24 mouse cellular contexts compared by ENCODE assay signal in genomic region chr7:27900601-27901000, GRCm38 (mm10).
"Had no signal": no experiment of that assay in that cellular context is flagged by ENCODE, and none has a peak within 500 bp of the region (broad histone marks: within the 10 kb centered on the region; RNA-seq: fewer than 3 reads in every experiment).

No protein-coding gene starts in this region.

- H3K4me2 ChIP-seq: heart, embryonic 11.5 days; heart, embryonic 13.5 days; heart, embryonic 15.5 days; hindbrain, embryonic 13.5 days; hindbrain, embryonic 15.5 days; limb, embryonic 13.5 days; limb, embryonic 15.5 days; liver, embryonic 11.5 days; liver, embryonic 13.5 days; liver, embryonic 15.5 days had no signal

- ATAC-seq: forebrain, postnatal 0 days; hindbrain, postnatal 0 days had no signal

- H3K9ac ChIP-seq: forebrain, postnatal 0 days; heart, embryonic 13.5 days; heart, embryonic 15.5 days; hindbrain, embryonic 13.5 days; hindbrain, embryonic 15.5 days; limb, embryonic 13.5 days; limb, embryonic 15.5 days; liver, embryonic 13.5 days; liver, embryonic 15.5 days had no signal

- H3K4me3 ChIP-seq: heart, adult 2 months; heart, embryonic 13.5 days; heart, embryonic 15.5 days; hindbrain, embryonic 13.5 days; hindbrain, embryonic 15.5 days; limb, embryonic 13.5 days; limb, embryonic 15.5 days; liver, embryonic 13.5 days; liver, embryonic 15.5 days had no signal

- H3K36me3 ChIP-seq: heart, embryonic 15.5 days; limb, embryonic 13.5 days; limb, embryonic 15.5 days; liver, embryonic 13.5 days; liver, embryonic 15.5 days had no signal

- H3K27ac ChIP-seq: heart, adult 2 months; heart, embryonic 13.5 days; heart, embryonic 15.5 days; hindbrain, embryonic 13.5 days; hindbrain, embryonic 15.5 days; hindbrain, postnatal 0 days; kidney, postnatal 0 days; limb, embryonic 13.5 days; limb, embryonic 15.5 days; liver, embryonic 13.5 days; liver, embryonic 15.5 days had no signal

- DNase-seq: forebrain, postnatal 0 days; gastrocnemius, postnatal 14 days; gastrocnemius, postnatal 36 days; heart, adult 11 months; heart, adult 2 months; heart, postnatal 14 days; heart, postnatal 36 days; kidney, adult 18-20 months; kidney, postnatal 14 days; layer of hippocampus, adult 9-11 months; layer of hippocampus, postnatal 36 days; left cerebral cortex, postnatal 4 days; liver, embryonic 13.5 days had no signal

- H3K9me3 ChIP-seq: heart, embryonic 15.5 days; liver, embryonic 15.5 days had no signal

- H3K4me1 ChIP-seq: heart, embryonic 13.5 days; heart, embryonic 15.5 days; hindbrain, embryonic 13.5 days; hindbrain, embryonic 15.5 days; limb, embryonic 13.5 days; limb, embryonic 15.5 days; liver, embryonic 13.5 days; liver, embryonic 15.5 days had no signal

- H3K27me3 ChIP-seq: heart, embryonic 13.5 days; heart, embryonic 15.5 days; hindbrain, embryonic 13.5 days; hindbrain, embryonic 15.5 days; limb, embryonic 13.5 days; limb, embryonic 15.5 days; liver, embryonic 13.5 days; liver, embryonic 15.5 days had no signal
